Mouse (Mus musculus) heart, adult 10 weeks (tissue): ENCODE results near the gene Med22. TPM values are rescaled to one million over a fixed set of nuclear protein-coding genes. Genes with fewer than 3 reads are reported as not detected.

Source experiments
- polyA plus RNA-seq: library from polyadenylated mRNA; stranded (reverse); fragments of 350-450 nt; fragmentation: Illumina TruSeq; extraction: RNeasy Lipid Tissue Mini Kit (QIAGEN cat#74804); gene quantifications from one replicate; pipeline ENCODE4 v1.2.3, GENCODE M21; 2014; ENCODE audit warnings: low read depth, low replicate concordance

Med22 gene
- 28.6 TPM for polyA plus RNA-seq

GRCm38 (mm10) chr2:26910124-26910993 is at the start of gene Med22, which contains the start of gene Rpl7a:
Med22 (minus strand) TSS chr2:26910677.
Rpl7a (plus strand) TSS chr2:26910764.

GRCm38 (mm10) chr2:26933304-26934055 is 23.0 kb upstream of the Med22 start, which contains the start of the genes Surf4 and Stkld1:
Surf4 (minus strand) TSS chr2:26933928.
Stkld1 (plus strand) TSS chr2:26934047.

GRCm38 (mm10) chr2:26915927-26916728 is 5.7 kb upstream of the Med22 start, which contains the start of the genes Surf2 and Surf1:
Surf2 (plus strand) TSS chr2:26916367.
Surf1 (minus strand) TSS chr2:26916530.

GRCm38 (mm10) chr2:26902467-26903220 is 7.8 kb downstream of the Med22 start, which contains the start of gene Surf6:
Surf6 (minus strand) TSS chr2:26902879.

GRCm38 (mm10) chr2:26864879-26865278 is 45.6 kb downstream of the Med22 start, which contains the start of gene Abo:
Abo (minus strand) TSS chr2:26864979.

Other genes with a start within 250 kb of the Med22 start
- gene Lcn4, start 239.4 kb downstream of the Med22 start, polyA plus RNA-seq = not detected
- gene Abo, start 45.7 kb downstream of the Med22 start, polyA plus RNA-seq = not detected
- gene Surf6, start 7.8 kb downstream of the Med22 start, polyA plus RNA-seq = 11.8 TPM
- 813 TPM for gene Rpl7a, start 87 bp upstream of the Med22 start, polyA plus RNA-seq
- gene Surf2, start 5.7 kb upstream of the Med22 start, polyA plus RNA-seq = 33.6 TPM
- 65.6 TPM for gene Surf1, start 5.9 kb upstream of the Med22 start, polyA plus RNA-seq
- 89.7 TPM for gene Surf4, start 23.3 kb upstream of the Med22 start, polyA plus RNA-seq
- not detected for gene Stkld1, start 23.4 kb upstream of the Med22 start, polyA plus RNA-seq
- 19.7 TPM for gene Rexo4, start 53.7 kb upstream of the Med22 start, polyA plus RNA-seq
- gene Adamts13, start 62.7 kb upstream of the Med22 start, polyA plus RNA-seq = 0.13 TPM
- 43.6 TPM for gene Cacfd1, start 99.2 kb upstream of the Med22 start, polyA plus RNA-seq
- 0.34 TPM for gene Slc2a6, start 117.3 kb upstream of the Med22 start, polyA plus RNA-seq
- gene Mymk, start 161.5 kb upstream of the Med22 start, polyA plus RNA-seq = not detected
- 19.6 TPM for gene Adamtsl2, start 168.7 kb upstream of the Med22 start, polyA plus RNA-seq
- 0.47 TPM for gene Fam163b, start 231.8 kb upstream of the Med22 start, polyA plus RNA-seq